Mouse (Mus musculus) kidney, postnatal 4 days (tissue): ENCODE data around the gene Myrip.

Experiments used
- DNase-seq, 2 experiments: peaks; one replicate each; pipeline ENCODE4 v3.0.0; 2021; ENCODE audit warnings: mixed read lengths in 2 of 2

The Myrip gene

DNA sequence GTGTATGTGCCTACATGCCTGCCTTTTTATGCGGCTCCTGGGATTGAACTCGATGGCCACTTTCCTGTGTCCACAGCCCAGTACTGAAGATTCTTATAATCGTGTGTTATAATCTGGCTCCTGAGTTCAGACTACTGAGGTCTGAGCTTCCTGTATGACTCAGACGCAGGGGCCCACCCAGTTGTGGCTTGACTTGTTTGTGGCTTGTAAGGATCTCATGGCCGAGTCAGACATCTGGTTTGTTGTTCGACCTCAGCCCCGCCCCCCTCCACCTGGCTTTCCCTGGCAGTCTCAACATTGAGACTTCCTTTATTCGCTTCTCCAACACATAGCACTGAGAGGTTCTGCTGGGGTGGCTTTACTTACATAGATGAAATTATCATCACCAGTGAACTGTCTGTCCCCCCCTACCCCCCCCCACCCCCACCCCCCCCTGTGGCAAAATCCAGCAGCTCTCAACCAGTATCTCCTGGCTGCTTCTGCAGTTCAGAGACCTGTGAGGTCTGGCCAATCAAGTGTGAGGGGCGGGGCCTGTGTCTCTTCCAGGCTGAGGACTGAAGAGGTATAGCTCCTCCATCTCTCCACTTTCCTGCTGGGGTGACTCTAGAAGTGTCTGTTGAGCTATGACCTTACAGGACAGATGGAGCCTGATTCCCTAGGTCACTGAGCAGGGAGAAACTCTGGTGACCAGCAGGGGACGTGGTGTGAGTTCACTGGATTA is 38.8 kb downstream of the Myrip start:
- no peak for DNase-seq

GRCm38 (mm10) chr9:120343123-120343790 is 41.9 kb downstream of the Myrip start:
- no peak for DNase-seq

GRCm38 (mm10) chr9:120345651-120346151 is 44.4 kb downstream of the Myrip start:
- peak; percentile 30 to 43 for DNase-seq

DNA sequence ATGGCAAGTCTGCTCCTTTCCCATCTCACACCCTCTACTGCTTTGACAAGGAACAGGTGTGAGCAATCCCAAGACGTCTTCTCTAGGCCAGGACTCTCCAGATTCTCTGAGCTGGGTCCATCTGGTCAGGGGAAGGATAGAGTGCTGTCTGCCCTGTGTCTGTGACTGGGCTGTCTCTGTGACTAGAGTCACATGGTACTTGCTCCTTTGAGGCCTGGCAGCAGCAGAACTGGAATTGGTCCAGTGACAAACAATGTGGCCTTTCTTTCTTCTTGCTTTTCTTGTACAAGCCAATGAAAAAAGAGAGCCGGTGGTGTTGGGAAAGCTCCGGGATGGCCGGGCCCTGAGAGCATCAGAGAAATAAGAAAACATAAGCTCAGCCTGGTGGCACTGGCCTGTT is 47.8 kb downstream of the Myrip start:
- no peak for DNase-seq

DNA sequence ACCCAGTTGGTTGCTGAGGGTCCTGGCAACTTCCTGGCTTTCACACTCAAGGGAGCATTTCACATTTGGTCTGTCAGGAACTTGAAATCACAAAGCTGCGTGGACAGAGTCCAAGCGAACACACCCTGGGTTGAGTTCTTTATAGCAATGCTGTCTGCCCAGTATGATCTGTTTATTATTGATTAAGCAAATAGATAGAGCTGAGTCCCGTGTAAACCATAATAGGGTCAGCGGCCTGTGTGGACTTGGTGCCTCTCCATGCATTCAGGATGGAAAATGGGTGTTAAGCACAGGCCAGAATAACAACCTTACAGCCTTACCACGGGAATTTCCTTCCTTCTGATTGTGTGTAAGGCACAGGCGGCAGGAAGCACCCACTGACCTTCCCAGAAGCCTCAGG is 49.0 kb downstream of the Myrip start:
- peak in 1 of 2 experiments; percentile 26 for DNase-seq

DNA sequence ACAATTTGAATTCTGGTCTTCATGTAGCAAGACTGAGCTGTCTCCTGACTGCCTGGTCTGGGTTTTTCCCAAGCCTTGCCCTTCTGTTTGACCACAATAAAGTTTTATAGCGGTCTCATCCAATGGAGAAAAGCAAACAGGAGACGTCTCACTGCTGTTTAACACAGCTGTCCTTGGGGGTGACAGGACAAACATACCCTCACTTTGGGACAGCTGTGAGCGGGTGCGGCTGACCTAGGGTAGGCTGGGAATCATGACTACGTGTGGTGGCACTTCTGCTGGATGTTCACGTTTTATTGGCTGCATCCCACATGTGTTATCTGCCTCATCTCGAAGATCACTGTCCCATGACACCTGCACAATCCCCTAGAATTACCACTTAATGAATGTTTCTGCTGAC is 49.7 kb downstream of the Myrip start:
- peak in 1 of 2 experiments; percentile 12 for DNase-seq

DNA sequence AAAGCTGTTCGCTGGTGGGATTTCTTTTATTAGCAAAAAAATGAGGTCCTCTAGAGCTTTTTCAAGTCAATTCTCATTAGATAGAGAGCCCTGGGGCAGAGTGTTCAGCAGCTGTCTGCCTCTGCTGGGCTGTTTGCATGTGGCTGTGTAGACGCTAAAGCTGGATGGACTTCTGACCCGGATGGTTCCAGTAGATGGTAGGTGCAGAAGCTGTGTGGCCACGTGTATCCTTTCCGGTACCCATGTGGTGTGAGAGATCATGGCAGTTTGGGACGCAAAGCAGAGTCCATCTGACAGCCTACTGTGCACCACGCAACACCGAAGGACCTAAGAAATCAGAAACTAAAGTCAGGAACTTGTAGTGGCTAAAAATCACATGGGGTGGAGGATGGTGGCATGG is 50.2 kb downstream of the Myrip start:
- DNase-seq = no peak

DNA sequence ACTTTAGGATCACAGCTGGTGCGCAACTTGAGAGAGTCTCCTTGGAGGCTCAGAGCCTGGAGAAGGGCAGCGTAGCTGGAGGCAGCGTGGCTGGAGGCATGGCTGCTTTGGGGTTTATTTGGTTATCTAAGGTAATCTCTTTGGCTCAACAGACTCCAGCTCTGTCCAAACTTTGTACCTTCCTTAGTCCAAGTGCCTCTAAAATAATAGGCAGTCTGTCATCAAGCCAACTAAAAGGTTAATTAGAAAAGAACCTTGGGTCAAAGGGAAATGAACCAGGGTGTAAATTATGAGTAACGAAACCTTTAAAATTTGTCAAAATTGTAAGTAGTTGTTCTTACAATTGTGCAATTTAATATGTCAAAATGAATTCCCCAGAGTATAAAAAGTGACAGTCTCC is 51.7 kb downstream of the Myrip start:
- no peak for DNase-seq

DNA sequence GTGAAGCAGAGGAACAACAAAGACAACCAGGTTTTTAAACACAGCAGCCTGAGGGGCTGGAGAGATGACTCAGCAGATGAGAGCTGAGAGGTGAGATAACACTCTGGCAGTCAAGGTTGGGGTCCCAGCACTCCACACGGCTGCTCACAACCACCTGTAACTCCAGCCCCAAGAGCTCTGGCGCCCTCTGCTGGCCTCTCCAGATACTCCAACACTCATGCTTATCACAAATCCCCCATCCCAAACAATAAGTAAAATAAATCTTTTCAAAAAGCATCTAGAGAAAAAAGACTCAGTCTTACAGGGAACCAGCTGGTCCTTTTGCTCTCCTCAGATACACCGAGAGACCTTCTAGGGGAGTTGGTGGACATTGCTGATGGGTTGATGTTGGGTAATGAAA is 52.7 kb downstream of the Myrip start:
- DNase-seq = no peak

DNA sequence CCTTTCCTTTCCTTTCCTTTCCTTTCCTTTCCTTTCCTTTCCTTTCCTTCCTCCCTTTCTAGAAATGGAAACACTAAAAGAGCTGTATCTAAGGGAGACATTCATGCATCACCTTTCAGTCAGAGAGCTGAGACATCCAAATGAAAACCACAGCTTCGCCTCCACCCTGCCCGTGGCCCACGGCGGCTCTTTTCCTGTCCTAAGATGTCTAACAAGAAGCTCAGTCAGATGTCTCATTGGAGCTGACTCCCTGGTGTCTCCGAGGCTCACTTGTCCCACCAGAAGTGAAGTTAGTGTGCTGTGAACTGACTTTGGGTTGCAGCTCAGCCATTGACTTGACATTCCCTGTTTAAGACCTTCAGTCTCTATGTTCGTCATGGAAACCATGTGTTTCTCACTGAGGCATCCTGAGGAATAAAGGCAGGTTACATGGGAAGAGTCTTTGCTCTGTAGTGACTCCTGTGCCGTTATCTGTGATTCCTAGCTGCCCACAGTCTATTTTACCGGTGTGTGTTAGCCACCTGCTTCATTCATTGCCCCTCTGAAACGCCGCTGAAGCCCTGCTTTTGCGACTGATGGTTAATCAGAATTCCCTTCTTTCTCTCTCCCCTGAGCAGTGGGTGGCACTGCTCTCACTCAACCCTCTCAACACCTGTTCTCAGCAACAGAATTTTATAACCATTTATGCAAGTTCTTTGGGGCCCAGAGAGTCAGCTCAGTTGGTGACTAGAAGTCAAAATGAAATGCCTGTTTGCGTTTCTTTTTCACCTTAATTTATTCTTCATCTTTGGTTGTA is 53.4 kb downstream of the Myrip start:
- no peak for DNase-seq

GRCm38 (mm10) chr9:120356490-120356889 is 55.2 kb downstream of the Myrip start:
- DNase-seq = no peak

- no peak for DNase-seq
These were observed 56.7 kb downstream of the Myrip start for GRCm38 (mm10) chr9:120358060-120358459.

DNA sequence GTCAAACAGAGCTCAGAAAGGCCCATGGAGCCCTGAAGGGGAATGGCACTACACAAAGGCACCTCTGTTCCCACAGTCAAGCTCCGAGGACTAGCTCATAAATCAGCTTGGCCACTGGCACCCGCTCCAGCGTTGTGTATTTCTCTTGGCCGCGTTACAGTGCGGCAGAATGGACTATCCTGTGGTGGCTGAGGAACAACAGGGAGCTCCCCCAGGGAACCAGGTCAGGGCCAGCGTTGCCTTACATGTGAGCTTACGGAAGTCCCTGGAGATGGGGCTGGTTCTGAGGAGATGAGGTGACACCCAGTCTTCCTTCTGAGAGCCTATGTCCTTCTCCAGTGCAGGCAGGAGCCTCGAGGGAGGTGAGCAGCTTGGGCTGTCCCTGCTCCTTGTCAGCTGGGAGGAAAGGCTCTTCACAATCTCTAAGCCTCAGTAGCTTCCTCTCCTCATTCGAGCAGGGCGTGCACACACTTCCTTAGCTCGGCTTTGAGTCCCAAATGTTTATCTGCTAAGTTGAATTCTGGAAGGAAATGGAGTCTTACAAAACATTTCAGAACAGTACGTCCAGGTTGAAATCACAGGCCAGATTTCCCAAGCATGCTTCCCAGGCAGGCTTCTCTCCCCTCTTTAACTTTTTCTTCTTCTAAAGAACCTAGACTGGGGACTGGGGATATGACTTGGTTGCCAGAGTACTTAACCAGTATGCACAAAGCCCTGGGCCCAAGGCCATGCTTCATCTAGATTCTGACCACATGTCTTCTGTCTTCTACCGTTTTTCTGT is 59.3 kb downstream of the Myrip start:
- DNase-seq = peak; percentile 56 to 68

- no peak for DNase-seq
These were observed 60.3 kb downstream of the Myrip start for GRCm38 (mm10) chr9:120361656-120362055.

GRCm38 (mm10) chr9:120362684-120363083 is 61.4 kb downstream of the Myrip start:
- no peak for DNase-seq

- no peak for DNase-seq
These were observed 63.5 kb downstream of the Myrip start for GRCm38 (mm10) chr9:120364653-120365283.

DNA sequence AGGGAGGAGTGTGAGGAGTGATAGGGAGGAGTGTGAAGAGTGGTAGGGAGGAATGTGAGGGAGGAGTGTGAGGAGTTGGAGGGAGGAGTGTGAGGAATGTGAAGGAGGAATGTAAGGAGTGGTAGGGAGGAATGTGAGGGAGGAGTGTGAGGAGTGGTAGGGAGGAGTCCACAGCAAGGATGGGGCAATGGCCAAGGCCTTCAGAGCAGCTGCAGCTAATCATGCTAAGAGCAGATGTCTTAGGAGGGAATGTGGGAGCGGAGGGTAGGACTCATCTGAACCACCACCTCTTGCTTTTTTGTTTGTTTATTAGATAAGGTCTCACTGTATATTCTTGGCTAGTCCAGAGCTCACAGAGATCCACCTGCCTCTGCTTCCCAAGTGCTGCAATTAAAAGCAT is 66.2 kb downstream of the Myrip start:
- DNase-seq = no peak

- no peak for DNase-seq
These were observed 70.3 kb downstream of the Myrip start for GRCm38 (mm10) chr9:120371633-120372032.

DNA sequence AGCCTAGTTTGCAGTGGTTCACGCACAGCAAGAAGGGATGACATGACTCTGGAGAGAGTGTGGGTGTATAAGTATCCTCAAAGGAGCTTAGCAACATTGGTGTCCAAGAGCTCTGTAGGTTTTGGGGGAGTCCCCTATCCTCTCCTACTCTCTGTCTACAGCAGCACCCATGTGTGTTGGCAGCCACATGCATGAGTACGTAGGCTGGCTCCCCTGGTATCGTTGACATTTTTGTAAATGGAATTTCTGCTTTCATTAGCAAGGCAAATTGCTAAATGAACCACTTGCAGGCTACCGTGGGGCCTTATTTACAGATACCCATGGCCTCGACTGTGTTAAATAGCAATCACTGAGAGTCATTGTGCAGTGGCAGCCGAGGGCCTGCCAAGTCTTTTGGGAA is 71.0 kb downstream of the Myrip start:
- DNase-seq = no peak

DNA sequence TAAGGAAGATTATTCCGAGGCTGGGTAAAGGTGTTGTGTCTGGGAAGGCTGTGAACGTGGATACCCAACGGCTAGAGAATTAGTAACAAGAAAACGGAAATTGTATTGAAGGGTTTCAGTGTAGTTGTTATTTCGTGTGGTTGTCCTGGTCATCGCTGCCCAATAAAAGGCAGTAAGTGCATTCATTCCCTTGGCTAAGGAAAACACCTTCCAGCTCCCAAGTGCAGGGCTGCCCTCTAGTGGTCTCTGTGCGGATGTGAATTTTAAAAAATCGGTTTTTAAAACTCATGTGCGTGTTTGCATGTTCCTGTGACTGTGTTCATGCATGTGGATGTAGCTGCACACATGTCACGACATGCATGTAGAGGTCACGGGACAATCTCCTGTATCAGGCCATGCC is 76.4 kb downstream of the Myrip start:
- peak; percentile 66 to 67 for DNase-seq

GRCm38 (mm10) chr9:120395188-120395587 is 93.9 kb downstream of the Myrip start:
- DNase-seq = no peak

- DNase-seq = no peak
These were observed 95.4 kb downstream of the Myrip start for GRCm38 (mm10) chr9:120396579-120397185.
